Mouse (Mus musculus): ENCODE measurements around the gene Mybpc1.
A peak's percentile ranks its signal among the peaks of the same experiment; 100 is the strongest.
"Not testable (repeated sequence)": the region's sequence is repeated elsewhere in the genome, so short reads cannot be mapped to it uniquely, and the experiment has no call there.

Gene Mybpc1

GRCm38 (mm10) chr10:88547635-88548034, 57.3 kb downstream of the Mybpc1 start:
- DNase-seq = no peak

- DNase-seq = no peak
These were observed 74.3 kb downstream of the Mybpc1 start for GRCm38 (mm10) chr10:88530631-88531030.

- DNase-seq = no peak
These were observed 80.9 kb downstream of the Mybpc1 start for GRCm38 (mm10) chr10:88524016-88524415.

GRCm38 (mm10) chr10:88523212-88523611, 81.7 kb downstream of the Mybpc1 start:
- no peak for DNase-seq

GRCm38 (mm10) chr10:88522795-88523194, 82.2 kb downstream of the Mybpc1 start:
- DNase-seq = no peak

- DNase-seq = not testable (repeated sequence)
These were observed 89.9 kb downstream of the Mybpc1 start for GRCm38 (mm10) chr10:88515049-88515448.

- no peak for DNase-seq
These were observed 90.5 kb downstream of the Mybpc1 start for GRCm38 (mm10) chr10:88514495-88514894.

GRCm38 (mm10) chr10:88513574-88514135, 91.3 kb downstream of the Mybpc1 start:
- DNase-seq = no peak

GRCm38 (mm10) chr10:88511355-88511754, 93.6 kb downstream of the Mybpc1 start:
- DNase-seq = no peak

GRCm38 (mm10) chr10:88510503-88511271, 94.3 kb downstream of the Mybpc1 start:
- DNase-seq = no peak

- DNase-seq = no peak
These were observed 97.2 kb downstream of the Mybpc1 start for GRCm38 (mm10) chr10:88507691-88508143.

- no peak for DNase-seq
These were observed 99.7 kb downstream of the Mybpc1 start for GRCm38 (mm10) chr10:88505256-88505655.

GRCm38 (mm10) chr10:88504481-88504880, 100.5 kb downstream of the Mybpc1 start:
- DNase-seq = no peak

- DNase-seq = peak; percentile 79 to 91
These were observed 101.3 kb downstream of the Mybpc1 start, which contains the start of gene Chpt1 for GRCm38 (mm10) chr10:88503421-88504314. Chpt1 (minus strand) TSS chr10:88504073.

- DNase-seq = no peak
These were observed 102.0 kb downstream of the Mybpc1 start for GRCm38 (mm10) chr10:88502919-88503318.

GRCm38 (mm10) chr10:88501886-88502765, 102.8 kb downstream of the Mybpc1 start:
- no peak for DNase-seq

- DNase-seq = no peak
These were observed 103.6 kb downstream of the Mybpc1 start for GRCm38 (mm10) chr10:88501370-88501769.

- no peak for DNase-seq
These were observed 105.0 kb downstream of the Mybpc1 start for GRCm38 (mm10) chr10:88499993-88500392.

GRCm38 (mm10) chr10:88496864-88497564, 107.9 kb downstream of the Mybpc1 start:
- no peak for DNase-seq

- no peak for DNase-seq
These were observed 109.9 kb downstream of the Mybpc1 start for GRCm38 (mm10) chr10:88494959-88495587.

GRCm38 (mm10) chr10:88492658-88493057, 112.3 kb downstream of the Mybpc1 start:
- no peak for DNase-seq
